Mouse (Mus musculus): ENCODE data around the gene Pla2g6. TPM values are rescaled to one million over a fixed set of nuclear protein-coding genes. Genes with fewer than 3 reads are reported as not detected.

Gene Pla2g6
- polyA plus RNA-seq, 1 experiment from 2014 or later = 37.1 TPM

- Histone ChIP-seq H3K4me1 (no peaks in the 10 kb centered on the region), H3K27me3 (replicated peaks) (no peaks in the 10 kb centered on the region), H3K27ac (no peak overlapping the region), H3K36me3 (replicated peaks) (0 out of 2 replicates have a peak, but pooled peaks cover 3% of the 10 kb centered on the region), H3K4me3 (no peak overlapping the region), H3K9ac (no peak overlapping the region), H3K9me3 (no peaks in the 10 kb centered on the region), H3K4me2 (no peak overlapping the region)
- WGBS = 78% methylated on average over 23 of the region's 23 CpGs
- no peak for ATAC-seq (replicated peaks)
These were observed 22.1 kb downstream of the Pla2g6 start for GRCm38 (mm10) chr15:79306043-79306637.

DNA sequence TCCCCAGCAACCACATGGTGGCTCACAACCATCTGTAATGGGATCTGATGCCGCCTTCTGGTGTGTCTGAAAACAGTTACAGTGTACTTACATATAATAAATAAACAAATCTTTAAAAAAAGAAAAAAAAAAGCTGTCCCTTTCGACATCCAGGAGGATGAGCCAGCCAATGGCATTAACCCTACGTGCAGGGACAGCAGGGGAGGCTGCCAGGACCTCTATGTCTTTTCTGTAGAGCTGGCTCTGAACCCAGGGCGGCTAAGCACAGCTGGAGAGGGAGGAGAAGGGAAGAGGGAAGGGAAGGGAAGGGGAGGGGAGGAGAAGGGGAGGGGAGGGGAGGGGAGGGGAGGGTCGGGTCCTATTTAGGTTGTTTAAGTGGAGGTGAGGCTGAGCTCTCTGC is 23.4 kb downstream of the Pla2g6 start:
- 69% methylated on average over 4 of the region's 5 CpGs for WGBS
- Histone ChIP-seq H3K9ac (no peak overlapping the region), H3K4me2 (no peak overlapping the region), H3K27ac (no peak overlapping the region), H3K36me3 (replicated peaks) (0 out of 2 replicates have a peak, but pooled peaks cover 3% of the 10 kb centered on the region), H3K4me3 (no peak overlapping the region), H3K4me1 (no peaks in the 10 kb centered on the region), H3K9me3 (no peaks in the 10 kb centered on the region), H3K27me3 (replicated peaks) (no peaks in the 10 kb centered on the region)
- ATAC-seq (replicated peaks) = no peak

DNA sequence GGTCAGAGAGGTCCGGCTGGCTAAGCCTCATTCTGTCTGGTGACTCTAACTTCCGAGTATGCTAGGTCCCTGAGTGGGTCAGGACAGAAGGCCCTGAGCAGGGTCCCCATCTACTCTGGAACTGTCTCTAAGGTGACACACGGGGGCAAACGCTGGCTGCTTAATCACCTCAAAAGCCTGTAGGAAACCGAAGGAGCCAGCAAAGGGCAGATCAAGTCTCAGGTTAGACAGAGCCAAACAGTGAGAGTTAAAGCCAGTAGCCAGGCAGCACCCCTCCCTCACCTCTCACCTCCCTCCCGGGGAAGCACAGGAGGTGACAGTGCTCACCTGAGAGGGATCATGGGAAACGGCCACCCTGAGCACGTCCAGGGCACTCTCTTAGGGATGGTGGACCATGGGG is 24.5 kb downstream of the Pla2g6 start:
- Histone ChIP-seq H3K4me2 (no peak overlapping the region), H3K9me3 (no peaks in the 10 kb centered on the region), H3K4me1 (no peaks in the 10 kb centered on the region), H3K27me3 (replicated peaks) (no peaks in the 10 kb centered on the region), H3K36me3 (replicated peaks) (0 out of 2 replicates have a peak, but pooled peaks cover 3% of the 10 kb centered on the region), H3K9ac (no peak overlapping the region), H3K4me3 (no peak overlapping the region), H3K27ac (no peak overlapping the region)
- 86% methylated on average over 8 of the region's 8 CpGs for WGBS
- ATAC-seq (replicated peaks) = no peak

DNA sequence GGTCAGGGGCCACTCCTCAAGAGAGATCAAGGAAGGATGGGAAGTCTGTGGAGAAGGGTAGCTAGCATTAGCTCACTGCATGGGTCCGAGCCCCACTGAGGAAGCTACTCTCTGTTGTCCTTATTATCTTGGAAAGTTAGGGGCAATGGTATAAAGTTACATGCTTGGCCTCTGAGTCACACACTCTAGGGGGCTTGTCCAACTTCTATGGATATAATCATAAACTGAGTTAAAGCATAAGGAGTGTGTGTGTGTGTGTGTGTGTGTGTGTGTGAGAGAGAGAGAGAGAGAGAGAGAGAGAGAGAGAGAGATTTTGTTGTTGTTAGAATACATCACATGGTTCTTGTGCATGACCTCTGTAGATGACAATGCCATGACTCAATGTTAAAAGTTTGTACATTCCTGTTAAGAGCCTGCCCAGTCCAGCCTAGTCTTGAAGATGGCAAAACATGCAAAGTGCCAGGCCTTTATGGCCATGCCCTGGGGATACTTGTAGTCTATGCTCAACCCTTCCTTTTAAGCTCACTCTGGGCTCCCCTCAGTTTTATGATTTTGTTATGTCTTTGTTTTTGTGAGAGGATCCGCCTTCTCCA is 28.5 kb downstream of the Pla2g6 start:
- Histone ChIP-seq H3K4me2 (no peak overlapping the region), H3K9me3 (no peaks in the 10 kb centered on the region), H3K36me3 (replicated peaks) (no peaks in the 10 kb centered on the region), H3K4me3 (no peak overlapping the region), H3K27ac (no peak overlapping the region), H3K27me3 (replicated peaks) (no peaks in the 10 kb centered on the region), H3K4me1 (no peaks in the 10 kb centered on the region), H3K9ac (no peak overlapping the region)
- ATAC-seq (replicated peaks) = no peak
- 91% methylated on average over 2 of the region's 2 CpGs for WGBS

GRCm38 (mm10) chr15:79298553-79298952 is 29.6 kb downstream of the Pla2g6 start:
- no peaks in the 10 kb centered on the region for H3K36me3 ChIP-seq (replicated peaks)
- WGBS = 89% methylated on average over 6 of the region's 6 CpGs
- no peak for ATAC-seq (replicated peaks)

DNA sequence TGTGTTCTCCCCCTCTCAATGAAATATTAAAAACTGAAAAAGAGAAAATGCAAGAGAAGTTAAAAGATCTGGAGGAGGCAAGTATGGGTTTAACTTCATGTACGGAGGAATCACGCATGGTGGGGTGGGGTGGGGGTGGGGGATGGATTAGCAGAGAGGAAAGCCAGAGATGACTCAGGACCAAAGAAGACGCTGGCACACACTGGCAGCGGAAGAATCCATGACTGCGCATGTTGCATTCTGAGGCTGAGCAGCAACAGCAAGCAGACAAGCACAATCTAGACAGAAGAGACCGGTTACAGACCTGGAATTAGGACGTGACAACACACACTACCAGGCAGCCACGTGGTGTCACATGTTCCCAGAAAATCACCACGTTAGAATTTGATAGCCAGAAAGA is 35.4 kb downstream of the Pla2g6 start:
- Histone ChIP-seq H3K9me3 (no peaks in the 10 kb centered on the region), H3K27me3 (replicated peaks) (no peaks in the 10 kb centered on the region), H3K9ac (no peak overlapping the region), H3K36me3 (replicated peaks) (no peaks in the 10 kb centered on the region), H3K4me2 (no peak overlapping the region), H3K4me3 (no peak overlapping the region), H3K4me1 (no peaks in the 10 kb centered on the region), H3K27ac (no peak overlapping the region)
- no peak for ATAC-seq (replicated peaks)
- 90% methylated on average over 9 of the region's 9 CpGs for WGBS

More at GRCm38 (mm10) chr15:79298553-79298952, 29.6 kb downstream of the Pla2g6 start:
- Histone ChIP-seq H3K9me3 (no peaks in the 10 kb centered on the region), H3K4me2 (no peak overlapping the region), H3K9ac (no peak overlapping the region), H3K27ac (no peak overlapping the region), H3K4me3 (no peak overlapping the region), H3K27me3 (replicated peaks) (no peaks in the 10 kb centered on the region), H3K4me1 (no peaks in the 10 kb centered on the region)

- H3K27me3 ChIP-seq (replicated peaks) = no peaks in the 10 kb centered on the region
- ATAC-seq (replicated peaks) = no peak
- no peaks in the 10 kb centered on the region for H3K9me3 ChIP-seq
- H3K4me3 ChIP-seq = no peak overlapping the region
- H3K9ac ChIP-seq = no peak overlapping the region
- no peaks in the 10 kb centered on the region for H3K36me3 ChIP-seq (replicated peaks)
- no peaks in the 10 kb centered on the region for H3K4me1 ChIP-seq
- H3K4me2 ChIP-seq = no peak overlapping the region
- WGBS = 82% methylated on average over 3 of the region's 3 CpGs
- H3K27ac ChIP-seq = no peak overlapping the region
These were observed 37.9 kb downstream of the Pla2g6 start for GRCm38 (mm10) chr15:79290340-79290739.

GRCm38 (mm10) chr15:79289441-79289840 is 38.7 kb downstream of the Pla2g6 start:
- H3K36me3 ChIP-seq (replicated peaks) = no peaks in the 10 kb centered on the region
- WGBS = 90% methylated on average over 12 of the region's 12 CpGs
- H3K9ac ChIP-seq = no peak overlapping the region
- H3K4me2 ChIP-seq = no peak overlapping the region
- no peaks in the 10 kb centered on the region for H3K9me3 ChIP-seq
- no peaks in the 10 kb centered on the region for H3K4me1 ChIP-seq
- H3K27ac ChIP-seq = no peak overlapping the region
- H3K27me3 ChIP-seq (replicated peaks) = no peaks in the 10 kb centered on the region
- no peak overlapping the region for H3K4me3 ChIP-seq
- no peak for ATAC-seq (replicated peaks)

DNA sequence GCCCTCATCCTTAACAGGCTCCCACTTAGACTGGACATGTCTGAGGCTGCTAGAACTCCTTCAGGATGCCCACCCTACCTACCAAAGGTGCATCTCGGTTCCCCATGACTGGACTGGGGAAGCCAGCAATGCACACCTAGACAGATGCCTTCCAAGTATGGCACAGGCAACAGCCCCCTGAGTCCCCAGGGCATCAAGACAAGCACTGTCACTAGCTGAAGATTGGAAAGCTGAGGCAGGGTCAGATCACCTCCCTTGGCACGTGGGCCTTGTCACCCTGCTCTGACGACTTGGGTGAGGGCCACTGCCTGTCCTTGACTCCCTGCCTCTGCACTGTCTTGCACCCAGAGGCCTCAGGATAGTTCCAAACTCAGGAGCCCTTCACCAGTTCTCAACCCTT is 39.8 kb downstream of the Pla2g6 start:
- no peaks in the 10 kb centered on the region for H3K36me3 ChIP-seq (replicated peaks)
- no peak overlapping the region for H3K4me3 ChIP-seq
- H3K27me3 ChIP-seq (replicated peaks) = no peaks in the 10 kb centered on the region
- H3K27ac ChIP-seq = no peak overlapping the region
- ATAC-seq (replicated peaks) = no peak
- H3K4me1 ChIP-seq = no peaks in the 10 kb centered on the region
- H3K9me3 ChIP-seq = no peaks in the 10 kb centered on the region
- no peak overlapping the region for H3K9ac ChIP-seq
- WGBS = 82% methylated on average over 3 of the region's 3 CpGs
- H3K4me2 ChIP-seq = no peak overlapping the region

DNA sequence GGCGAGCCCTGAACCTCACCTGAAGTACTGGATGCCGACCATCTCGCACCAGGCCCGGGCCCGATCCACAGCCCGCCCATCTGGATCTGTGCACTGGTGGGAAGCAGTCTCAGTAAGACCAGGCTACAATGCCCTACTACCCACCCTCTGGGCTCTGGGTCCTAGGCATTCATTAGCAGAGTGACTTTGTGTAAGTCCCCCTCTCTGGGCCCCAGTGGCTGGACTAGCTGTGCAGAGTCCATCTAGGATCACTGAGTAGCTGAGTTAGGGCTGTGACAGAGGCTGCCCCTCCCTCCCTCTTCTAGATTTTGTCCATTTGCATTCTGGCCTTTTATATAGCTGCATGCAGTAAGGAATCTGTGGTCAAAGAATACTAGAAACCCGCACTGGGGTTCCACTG is 41.1 kb downstream of the Pla2g6 start:
- WGBS = 91% methylated on average over 7 of the region's 7 CpGs
- Histone ChIP-seq H3K27me3 (replicated peaks) (no peaks in the 10 kb centered on the region), H3K4me2 (no peak overlapping the region), H3K9me3 (no peaks in the 10 kb centered on the region), H3K36me3 (replicated peaks) (no peaks in the 10 kb centered on the region), H3K27ac (no peak overlapping the region), H3K4me3 (no peak overlapping the region), H3K9ac (no peak overlapping the region), H3K4me1 (no peaks in the 10 kb centered on the region)
- ATAC-seq (replicated peaks) = no peak

GRCm38 (mm10) chr15:79286141-79286540 is 42.0 kb downstream of the Pla2g6 start:
- H3K4me2 ChIP-seq = no peak overlapping the region
- no peaks in the 10 kb centered on the region for H3K36me3 ChIP-seq (replicated peaks)
- ATAC-seq (replicated peaks) = no peak
- no peak overlapping the region for H3K4me3 ChIP-seq
- WGBS = 88% methylated on average over 7 of the region's 7 CpGs
- H3K4me1 ChIP-seq = no peaks in the 10 kb centered on the region
- no peaks in the 10 kb centered on the region for H3K9me3 ChIP-seq
- no peak overlapping the region for H3K9ac ChIP-seq
- H3K27me3 ChIP-seq (replicated peaks) = no peaks in the 10 kb centered on the region
- no peak overlapping the region for H3K27ac ChIP-seq

- 60% methylated on average over 9 of the region's 10 CpGs for WGBS
- Histone ChIP-seq H3K27ac (no peak within 1 kb of the TSS), H3K4me3 (no peak within 1 kb of the TSS), H3K36me3 (replicated peaks) (no peaks in the 10 kb centered on the region), H3K4me1 (no peaks in the 10 kb centered on the region), H3K9ac (no peak within 1 kb of the TSS), H3K4me2 (no peak within 1 kb of the TSS), H3K9me3 (no peaks in the 10 kb centered on the region), H3K27me3 (replicated peaks) (no peaks in the 10 kb centered on the region)
- no peak for ATAC-seq (replicated peaks)
These were observed 42.8 kb downstream of the Pla2g6 start, which contains the start of gene Baiap2l2 for GRCm38 (mm10) chr15:79285399-79285798. Gene Baiap2l2 (minus strand): TSS chr15:79285537.

DNA sequence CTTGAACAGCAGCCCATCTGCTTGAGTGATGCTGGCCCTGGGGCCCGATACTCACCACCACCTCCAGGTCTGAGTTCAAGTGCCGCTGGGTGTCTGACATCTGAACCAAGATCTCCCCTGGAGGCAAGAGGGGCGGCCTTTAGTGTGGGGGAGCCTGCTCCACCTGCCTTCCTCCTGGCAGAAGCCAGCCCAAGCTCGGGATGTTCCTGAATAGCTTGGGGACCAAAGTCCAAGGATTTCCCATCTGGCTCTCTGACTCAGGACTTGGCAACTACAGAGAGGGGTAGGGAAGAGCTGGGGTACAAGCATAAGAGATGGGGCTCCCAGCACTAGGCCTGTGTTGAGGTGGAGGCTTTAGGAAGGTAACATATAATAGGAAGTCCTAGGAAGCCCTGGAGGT is 44.8 kb downstream of the Pla2g6 start:
- H3K4me2 ChIP-seq = no peak overlapping the region
- no peak overlapping the region for H3K9ac ChIP-seq
- H3K27me3 ChIP-seq (replicated peaks) = no peaks in the 10 kb centered on the region
- H3K9me3 ChIP-seq = no peaks in the 10 kb centered on the region
- no peak overlapping the region for H3K27ac ChIP-seq
- no peak for ATAC-seq (replicated peaks)
- no peaks in the 10 kb centered on the region for H3K36me3 ChIP-seq (replicated peaks)
- no peak overlapping the region for H3K4me3 ChIP-seq
- no peaks in the 10 kb centered on the region for H3K4me1 ChIP-seq
- 72% methylated on average over 4 of the region's 4 CpGs for WGBS
